Mouse (Mus musculus): ENCODE data around the gene Lmntd2.

The Lmntd2 gene

DNA sequence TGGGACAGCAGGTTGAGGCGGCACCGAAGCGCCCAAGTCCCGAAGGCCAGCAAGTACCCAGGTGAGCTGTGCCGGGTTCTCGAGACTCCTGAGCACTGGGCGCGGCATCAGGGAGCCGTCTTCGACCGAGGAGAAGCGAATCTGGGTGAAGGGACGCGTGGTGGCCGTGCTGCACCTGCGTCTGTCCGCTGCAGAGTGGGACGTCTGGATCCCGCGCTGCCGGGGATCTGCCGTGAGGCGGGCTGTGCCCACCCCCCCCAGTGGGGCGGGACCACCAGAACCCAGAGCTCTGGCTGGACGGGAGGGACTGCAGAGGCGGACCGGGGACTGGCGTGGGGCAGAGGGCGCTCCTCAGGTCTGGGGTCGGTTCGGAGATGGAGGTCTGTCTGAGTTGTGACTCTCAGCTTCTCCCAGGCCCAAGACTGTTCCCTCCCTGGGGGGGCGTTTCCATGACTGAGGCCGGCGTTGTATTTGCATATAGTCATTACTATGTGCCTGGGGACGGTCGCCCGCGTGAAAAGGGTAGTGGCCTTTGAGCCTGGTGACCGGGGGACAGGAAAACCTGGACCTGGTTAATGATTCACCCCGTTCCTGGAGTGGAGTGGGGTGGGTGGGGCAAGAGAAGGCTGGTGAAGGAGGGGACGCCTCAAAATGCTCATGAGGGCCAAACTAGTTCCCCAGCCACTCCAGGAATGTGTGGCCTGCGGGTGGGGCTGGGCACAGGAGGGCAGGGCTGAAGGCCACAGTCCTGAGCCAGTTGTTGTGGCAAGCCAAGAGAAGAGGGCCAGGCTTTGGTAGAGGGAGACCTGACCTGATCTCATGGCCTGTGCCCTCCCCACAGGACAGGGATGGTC is 2.2 kb upstream of the Lmntd2 start:
- no peak for DNase-seq

DNA sequence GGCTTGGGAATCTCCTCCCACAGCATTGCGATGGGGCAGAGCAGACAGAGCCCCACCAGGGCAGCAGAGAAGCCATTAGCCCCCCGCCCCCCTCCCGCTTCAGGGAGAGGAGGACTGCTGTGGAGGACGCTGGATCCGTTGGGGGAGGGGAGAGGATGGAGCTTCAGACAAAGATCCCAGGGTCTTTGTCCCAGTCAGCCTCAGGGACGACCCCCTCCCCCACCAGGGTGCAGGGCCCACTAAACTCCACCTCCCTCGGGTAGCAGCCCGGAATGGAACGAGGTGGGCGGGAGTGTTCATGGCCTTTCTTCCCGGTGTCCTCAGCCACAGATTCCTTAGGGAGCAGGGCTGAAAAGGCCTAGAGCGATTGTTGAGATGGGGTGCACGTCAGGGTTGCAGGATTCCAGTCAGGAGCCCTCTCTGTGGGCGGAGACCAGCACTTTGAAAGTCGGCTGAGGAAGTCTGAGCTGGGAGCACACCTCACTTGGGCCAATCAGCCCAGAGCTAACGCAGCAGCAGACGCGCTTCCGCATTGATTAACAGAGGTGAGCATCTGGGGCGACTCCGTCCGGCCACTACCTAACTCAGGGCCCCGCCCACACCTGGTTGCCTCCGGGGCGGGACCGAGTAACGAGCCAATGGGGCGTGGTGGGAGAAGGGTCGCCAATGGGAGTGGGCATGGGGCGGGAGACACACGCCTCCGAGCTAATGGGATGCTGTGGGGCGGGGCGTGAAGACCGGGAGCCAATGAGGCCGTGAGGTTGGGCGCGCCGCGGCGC is 1.4 kb upstream of the Lmntd2 start, which contains the start of gene Rassf7:
Gene Rassf7, plus strand, starts transcription at position 760 of the 779 bp plus-strand sequence.
- DNase-seq, result peak; percentile 85

DNA sequence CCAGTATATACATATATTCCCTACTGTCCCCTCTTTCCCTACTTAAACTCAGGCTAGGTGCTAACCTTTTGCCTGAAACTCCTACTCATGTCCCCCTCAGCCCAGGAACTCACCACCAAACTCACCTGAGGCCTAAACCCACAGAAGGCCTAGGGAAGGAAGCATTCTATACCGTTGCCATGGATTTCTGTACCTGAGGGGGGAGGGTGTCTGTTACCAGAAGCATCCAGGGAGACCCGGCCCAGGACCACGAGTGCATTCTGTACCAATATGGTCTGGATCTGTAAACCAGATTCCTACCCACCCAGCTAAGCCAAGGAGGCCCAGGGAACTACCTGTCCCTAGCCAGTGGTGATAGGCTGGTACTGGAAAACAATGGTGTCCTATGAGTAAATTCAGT is 430 bp upstream of the Lmntd2 start:
- DNase-seq, result no peak

DNA sequence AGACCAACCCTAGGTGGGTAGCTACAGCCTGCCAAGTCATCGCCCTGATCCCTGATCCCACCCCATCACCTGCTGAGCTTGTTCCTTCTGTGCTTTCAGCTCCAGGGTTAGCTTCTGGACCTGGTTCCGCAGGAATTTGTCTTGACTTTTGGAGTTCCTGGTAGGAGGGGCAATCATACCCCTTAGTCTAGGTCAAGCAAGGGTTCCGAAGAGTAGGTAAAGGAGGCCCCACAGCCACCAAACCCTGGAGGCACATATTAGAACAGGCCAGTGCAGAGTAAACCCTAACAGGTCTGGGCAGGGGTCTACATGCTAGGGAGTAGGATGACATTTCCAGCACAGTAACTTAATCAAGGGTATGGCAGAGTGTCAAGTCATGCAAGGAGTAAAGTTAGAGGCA is 747 bp downstream of the Lmntd2 start:
- no peak for DNase-seq

DNA sequence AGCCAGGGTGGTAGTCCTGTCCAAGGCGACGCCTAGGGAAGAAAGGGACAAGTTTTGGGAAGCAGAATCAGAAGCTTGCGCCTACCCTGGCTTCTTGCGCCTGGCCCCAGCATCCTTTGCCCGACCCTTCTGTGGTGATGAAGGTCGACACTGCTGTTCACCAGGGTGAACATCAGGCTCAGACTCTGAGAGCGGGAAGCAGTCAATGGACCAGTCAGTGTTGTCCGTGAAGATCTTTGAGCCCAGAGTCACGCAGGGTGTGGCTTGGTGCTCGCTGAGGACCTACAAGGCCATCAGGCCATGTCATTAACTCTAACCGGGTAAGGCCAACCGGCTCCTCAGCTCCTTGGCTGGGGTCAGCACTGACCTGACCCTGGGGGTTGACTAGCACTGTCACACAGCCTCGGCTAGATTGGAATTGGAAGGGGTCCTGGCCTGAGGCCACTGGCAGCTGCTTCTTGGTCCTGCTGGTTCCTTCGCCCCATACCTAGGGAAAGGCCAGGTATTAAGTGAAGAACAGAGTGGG is 3.2 kb downstream of the Lmntd2 start:
- DNase-seq, result no peak

DNA sequence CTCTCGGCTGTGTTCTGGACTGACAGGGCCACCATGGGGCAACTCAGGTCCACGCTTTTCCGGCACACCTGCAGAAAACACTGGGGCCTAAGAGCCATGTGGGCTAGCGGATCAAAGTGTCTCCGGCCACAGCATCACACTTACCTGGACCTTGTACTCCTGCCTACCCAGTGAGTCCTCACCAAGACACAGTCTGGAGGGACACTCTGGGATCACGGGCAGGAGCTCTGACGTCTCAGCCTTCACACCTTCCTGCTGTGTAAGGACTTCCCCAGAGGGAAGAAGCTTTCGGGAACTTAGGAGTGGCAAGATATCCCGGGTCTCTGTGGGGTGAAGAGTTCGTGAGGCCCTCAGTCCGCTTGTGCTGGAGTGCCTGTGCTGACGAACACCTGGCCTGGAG is 3.7 kb downstream of the Lmntd2 start:
- no peak for DNase-seq

DNA sequence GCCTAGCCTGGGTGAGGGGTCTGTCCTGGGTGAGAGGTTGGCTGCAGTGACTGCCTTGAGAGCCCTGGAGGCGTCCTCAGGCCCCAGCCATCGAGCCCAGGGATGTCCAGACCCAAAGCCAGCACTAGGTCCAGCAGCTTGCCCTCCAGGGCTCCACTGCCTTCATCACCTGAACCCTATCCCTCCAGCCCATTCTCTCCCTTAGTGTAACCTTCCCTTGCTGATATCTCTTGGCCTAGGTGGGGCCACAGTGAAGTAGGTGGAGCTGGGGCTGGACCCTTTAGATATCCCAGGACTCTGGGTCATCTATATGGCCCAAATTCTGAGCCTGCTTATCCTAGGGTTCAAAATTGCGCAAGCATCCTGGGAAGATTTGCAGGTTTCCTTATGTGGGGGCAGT is 4.4 kb downstream of the Lmntd2 start:
- DNase-seq, result no peak

DNA sequence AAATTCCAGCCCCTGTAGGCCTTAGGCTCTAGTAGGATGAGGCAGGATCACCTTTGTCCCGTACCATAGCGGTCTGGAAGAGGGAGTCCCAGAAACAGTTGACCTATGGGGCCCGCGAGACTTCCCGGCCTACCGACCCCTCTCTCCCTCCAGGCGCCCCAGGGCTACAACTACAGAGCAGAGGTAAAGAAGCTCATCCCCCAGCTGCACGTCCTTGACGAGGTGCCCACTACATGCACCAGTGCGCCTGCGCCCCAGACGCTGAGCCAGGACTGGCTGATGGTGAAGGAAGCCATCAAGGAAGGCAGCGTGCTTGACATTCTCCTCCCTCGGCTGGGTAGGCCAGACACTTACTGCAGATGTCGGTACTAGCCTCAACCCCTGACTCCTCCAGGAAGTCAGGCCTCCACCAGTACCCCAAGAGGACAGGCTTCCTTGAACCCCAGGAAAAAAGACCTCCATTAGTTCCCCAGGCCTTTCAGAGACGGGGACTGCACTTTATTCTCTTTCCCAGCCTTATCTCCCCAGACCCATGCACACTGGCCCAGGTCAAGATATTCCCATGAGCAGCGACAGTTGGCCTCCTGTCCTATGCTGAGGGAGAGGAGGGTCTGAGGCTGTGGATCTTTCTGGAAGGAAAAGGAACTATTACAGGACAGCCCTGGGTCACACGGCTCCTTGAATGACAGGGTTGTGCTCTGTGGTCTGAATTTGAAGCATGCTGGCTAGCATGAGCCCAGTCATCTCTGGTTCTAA is 7.5 kb downstream of the Lmntd2 start:
- DNase-seq, result no peak

DNA sequence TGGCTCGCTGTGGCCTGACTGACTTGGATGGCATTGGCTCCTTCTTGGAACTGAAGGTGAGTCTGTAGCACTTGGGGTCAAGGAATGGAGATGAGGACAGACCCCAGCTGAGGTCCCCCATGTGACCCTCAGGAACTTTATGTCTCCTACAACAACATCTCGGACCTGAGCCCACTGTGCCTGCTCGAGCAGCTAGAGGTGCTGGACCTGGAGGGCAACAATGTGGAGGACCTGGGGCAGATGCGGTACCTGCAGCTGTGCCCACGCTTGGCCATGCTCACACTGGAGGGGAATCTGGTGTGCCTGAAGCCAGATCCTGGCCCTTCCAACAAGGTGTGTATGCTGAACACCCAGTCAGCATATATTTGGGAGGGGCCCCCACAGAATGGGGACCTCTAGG is 8.4 kb downstream of the Lmntd2 start:
- DNase-seq, result no peak

DNA sequence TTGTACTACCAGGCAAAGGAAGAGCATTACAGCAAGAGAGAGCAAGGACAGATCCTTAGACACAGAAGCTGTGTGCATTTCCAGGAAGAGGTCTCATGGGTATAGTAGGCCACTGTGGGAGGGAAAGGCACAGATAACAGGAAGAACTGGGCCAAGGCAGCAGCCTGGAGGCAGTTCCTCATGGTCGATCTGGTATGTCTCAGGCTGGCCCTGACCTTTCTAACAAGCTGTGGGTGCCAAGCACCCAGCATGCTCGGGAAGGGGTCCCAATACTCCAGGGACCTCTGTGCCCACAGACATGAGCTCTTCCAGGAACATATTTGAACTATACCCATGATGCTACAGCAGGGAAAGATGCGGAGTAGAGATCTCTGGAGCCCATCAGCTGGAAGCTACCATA is 9.3 kb downstream of the Lmntd2 start:
- no peak for DNase-seq

DNA sequence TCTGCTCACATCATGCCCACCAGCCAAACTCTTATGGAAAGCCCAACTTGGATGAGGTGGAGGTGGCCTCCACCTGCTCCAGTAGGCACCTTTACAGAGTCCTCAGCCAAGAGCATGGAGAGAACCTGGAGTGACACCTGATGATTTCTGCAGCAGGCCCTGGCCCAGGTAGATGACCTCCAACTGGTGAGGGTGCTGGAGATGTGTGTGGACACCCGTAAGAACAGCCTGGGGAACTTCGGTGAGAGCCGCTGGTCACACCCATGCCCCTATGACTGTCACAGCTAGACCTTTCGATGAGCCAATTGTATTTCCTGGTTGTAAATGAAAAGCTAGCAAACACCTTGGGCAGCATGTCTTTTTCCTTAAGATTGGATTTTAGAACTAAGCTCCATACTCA is 15.8 kb downstream of the Lmntd2 start:
- DNase-seq, result no peak

DNA sequence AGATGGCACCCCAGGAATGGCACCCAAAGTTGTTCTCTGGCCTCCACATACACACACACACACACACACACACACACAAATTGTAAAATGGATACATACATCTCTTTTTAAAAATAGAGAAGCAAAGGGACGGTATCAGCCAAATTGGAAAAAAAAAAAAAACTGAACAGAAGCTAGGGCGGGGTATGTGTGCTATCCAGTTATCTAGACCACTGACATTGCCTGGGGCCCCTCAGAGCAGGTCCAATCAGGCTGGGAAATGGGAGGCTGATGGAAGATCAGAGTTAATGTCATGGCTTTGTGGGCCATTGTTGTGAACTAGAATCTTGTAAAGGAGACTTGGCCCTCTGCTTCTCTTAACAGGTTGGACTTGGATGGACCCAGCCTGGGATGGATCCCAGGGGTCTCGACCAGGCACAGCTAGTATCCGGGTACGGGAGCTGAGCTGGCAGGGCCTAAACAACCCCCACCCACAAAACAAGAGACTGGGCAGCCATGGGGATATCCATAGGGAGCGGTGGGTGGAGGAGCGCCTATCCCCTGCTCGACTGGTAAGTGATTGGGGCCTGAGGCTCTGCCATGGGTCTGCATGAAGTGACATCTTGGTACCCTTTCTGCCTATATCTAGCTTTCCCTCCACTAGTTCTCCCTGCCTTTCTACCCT is 17.1 kb downstream of the Lmntd2 start:
- DNase-seq, result no peak

DNA sequence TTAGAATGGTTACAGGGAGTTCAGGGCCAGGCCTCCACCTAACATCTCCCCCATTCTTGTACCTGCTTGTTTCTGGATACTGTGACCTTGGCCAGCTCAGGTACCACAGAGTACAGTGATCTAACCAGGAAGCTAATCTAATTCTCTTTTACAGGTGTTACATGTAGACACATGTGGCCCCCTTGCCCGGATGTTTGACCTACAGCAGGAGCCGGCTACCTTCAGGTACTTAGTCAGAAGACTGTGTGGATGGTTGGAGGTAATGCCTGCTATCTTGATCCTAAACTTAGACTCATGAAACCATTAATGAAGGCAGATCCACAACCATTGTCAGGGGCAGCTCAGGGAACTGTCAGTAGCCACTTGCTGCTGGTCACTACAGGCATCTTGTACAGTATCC is 18.1 kb downstream of the Lmntd2 start:
- no peak for DNase-seq

DNA sequence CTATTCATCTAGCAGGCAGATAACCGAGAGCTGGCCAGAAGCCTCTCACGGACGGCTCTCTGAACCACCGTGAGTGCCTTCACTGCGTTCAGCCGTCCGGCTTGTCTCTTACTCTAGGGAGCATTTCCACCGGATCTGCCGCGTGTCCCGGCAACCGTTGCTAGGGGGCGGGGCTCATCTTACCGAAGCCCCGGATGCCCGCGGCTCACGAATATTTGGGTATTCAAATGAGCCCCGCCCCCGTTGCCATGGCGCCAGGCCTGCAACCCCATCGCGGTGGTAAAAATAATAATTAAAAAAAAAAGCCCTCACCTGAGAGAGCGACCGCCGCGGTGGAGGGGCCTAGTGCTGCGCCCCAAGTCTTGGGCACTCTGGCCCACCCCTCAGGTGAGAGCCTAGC is 19.1 kb downstream of the Lmntd2 start:
- peak; percentile 76 for DNase-seq

DNA sequence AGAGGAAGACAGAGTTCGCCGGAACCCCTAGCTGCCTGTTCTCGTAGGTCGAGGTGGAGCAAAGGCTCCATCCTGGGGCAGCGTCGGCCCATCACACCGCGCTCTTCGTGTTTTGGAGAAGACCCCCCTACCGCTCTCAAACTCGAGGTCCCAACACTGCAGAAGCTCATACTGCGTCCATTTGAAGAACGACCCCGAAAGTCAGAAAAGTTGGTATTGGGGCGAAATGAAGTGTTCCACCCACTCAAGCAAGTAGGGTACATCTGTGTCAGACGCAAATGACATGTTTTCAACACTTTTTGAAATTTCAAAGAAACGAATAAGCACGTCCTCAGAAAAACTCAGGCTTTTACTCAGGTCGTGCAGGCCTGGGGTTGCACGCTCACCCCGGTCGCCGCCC is 19.5 kb downstream of the Lmntd2 start:
- DNase-seq, result no peak

DNA sequence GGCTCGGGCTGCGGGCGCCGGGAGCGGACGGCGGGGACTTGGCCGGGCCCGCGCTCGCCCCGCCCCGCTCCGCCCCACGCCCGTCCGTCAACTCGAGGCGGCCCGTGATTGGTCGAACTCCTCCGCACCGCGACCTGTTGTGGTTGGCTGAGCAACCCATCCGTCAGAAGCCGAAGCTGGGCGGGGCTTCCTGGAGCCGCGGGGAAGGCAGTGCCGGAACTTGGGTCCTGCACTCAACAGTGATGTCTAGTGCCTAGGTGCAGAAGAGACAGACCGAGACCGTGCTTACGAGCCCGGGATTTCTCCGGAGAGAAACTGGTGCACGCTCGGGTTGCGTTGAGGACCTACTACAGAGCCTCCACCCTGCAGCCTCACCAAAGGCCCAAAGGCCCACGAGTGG is 19.9 kb downstream of the Lmntd2 start, which contains the start of the genes Hras and Lrrc56:
Gene Hras, minus strand, starts transcription at position 58 of the 400 bp plus-strand sequence.
Gene Lrrc56, plus strand, starts transcription at position 210 of the 400 bp plus-strand sequence.
- peak; percentile 97 for DNase-seq

DNA sequence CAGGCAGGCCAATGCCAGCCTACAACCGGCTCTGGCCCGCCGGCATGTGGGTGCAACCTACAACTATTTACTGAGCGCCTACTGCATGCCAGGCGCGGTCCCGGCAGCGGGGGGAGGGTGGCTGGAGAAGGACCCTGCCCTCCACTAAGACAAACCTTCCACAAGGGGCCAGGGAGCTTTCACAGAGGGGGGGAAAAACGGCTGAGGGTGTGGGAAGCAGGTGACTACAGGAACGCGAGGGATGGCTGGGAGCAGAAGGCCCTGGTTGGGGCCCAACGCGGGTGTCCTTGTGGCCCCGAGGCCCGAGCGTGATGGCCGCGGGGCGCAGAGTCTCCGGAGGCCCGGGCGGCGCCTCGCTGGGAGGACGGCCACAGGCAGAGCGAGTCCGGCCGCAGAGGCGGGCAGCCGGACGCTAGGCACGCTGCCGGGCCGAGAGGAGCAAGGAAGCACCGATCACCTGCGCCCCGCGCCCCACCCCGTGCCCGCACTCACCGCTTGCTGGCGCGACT is 20.5 kb downstream of the Lmntd2 start:
- peak; percentile 52 for DNase-seq

DNA sequence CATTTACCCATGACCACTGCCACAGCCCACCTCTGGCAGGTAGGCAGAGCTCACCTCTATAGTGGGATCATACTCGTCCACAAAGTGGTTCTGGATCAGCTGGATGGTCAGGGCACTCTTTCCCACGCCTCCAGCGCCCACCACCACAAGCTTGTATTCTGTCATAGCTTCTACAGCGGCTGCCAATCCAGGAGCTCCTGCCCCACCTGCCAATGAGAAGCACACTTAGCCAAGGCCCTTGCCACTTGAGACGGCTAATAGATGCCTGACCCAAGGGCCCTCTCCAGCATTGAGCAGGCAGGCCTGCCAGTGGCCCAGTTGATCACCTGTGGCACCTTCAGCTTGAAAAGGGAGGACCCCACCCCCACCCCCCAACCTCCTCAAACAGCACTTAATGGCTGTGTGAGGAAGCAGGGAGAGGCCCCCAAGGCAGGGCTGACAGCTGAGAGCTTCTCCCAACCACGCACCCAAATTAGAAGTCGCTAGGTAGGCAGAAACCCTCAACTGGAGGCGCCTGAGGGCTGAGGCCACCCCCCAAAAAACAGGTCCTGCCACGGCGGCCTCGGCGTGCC is 21.0 kb downstream of the Lmntd2 start:
- no peak for DNase-seq

DNA sequence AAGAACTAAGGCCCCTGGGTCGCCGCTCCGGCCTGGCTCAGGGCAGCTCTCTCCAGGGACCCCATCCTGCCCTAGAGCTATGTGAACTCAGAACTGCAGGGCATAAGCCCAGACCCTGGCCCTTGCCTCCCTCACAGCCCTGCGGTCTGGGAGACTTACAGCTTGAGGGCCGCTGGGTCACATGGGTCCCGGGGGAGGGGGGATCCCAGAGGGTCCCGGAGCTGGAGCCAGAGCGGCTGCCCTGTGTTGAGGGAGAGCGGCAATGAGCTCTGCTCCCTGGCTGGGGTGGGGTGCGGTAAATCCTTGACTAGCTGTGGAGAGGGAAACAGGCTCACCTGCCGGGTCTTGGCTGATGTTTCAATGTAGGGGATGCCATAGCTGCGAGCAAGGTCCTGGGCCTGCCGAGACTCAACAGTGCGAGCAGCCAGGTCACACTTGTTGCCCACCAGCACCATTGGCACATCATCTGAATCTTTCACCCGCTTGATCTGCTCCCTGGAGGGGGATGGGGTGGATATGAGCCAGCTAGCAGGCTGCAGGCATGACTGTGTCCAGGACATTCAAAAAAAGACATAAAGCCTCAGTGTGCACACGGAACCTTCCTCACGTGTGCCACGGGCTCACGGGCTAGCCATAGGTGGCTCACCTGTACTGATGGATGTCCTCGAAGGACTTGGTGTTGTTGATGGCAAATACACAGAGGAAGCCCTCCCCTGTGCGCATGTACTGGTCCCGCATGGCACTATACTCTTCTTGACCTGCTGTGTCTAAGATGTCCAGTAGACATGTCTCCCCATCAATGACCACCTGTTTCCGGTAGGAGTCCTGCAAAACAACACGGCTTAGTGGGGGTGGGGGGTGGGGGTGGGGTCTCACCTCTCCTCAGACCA is 21.8 kb downstream of the Lmntd2 start:
- no peak for DNase-seq

DNA sequence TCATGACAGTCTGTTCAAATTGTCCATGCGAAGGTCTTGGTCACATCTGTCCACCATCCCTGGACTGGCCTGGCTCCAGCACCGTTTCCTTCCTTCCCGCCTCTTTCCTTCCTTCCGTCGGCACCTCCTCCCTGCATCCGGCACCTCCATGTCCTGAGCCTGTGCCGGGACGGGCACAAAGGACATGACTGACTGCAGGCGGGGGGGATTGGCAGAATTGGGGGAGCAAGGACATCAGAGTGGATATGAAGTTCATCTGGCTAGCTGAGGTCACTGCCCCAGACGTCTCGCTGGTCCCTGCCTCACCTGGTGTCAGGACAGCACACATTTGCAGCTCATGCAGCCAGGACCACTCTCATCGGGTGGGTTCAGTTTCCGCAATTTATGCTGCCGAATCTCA is 22.8 kb downstream of the Lmntd2 start:
- no peak for DNase-seq

DNA sequence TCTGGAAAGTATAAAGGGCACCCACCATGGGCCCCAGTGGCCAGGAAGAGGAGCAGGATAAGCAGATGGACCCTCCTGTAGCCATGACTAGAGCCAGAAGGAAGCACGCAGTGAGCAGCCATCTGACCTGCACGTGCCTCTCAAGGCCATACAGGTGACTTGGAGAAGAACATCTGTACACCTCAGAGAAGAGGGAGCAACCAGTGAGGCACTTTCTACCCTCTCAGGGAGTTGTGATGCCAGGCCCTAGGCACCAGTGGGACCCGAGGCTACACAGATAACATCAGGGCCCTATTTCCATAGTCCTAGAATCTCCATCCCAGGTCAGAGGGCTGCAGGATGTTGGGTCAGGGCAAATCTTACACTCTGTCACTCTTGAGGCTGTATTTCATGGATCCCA is 23.7 kb downstream of the Lmntd2 start:
- DNase-seq, result no peak
